In genomic region chr1:71609057-71609775, GRCm38 (mm10) we compare ENCODE assay signal across 16 mouse cellular contexts.
"Had no signal": no experiment of that assay in that cellular context is flagged by ENCODE, and none has a peak within 500 bp of the region (broad histone marks: within the 10 kb centered on the region; RNA-seq: fewer than 3 reads in every experiment).

No protein-coding gene starts in this region.

- H3K4me3 ChIP-seq: left cerebral cortex, adult 2 months; liver, embryonic 13.5 days; midbrain, embryonic 12.5 days; midbrain, embryonic 15.5 days; neural tube, embryonic 13.5 days; stomach, embryonic 15.5 days had no signal

- H3K9me3 ChIP-seq: liver, embryonic 13.5 days; midbrain, embryonic 12.5 days; midbrain, embryonic 15.5 days; neural tube, embryonic 13.5 days; stomach, embryonic 15.5 days had no signal

- H3K27me3 ChIP-seq: liver, embryonic 13.5 days; midbrain, embryonic 15.5 days; neural tube, embryonic 13.5 days; stomach, embryonic 15.5 days had no signal

- H3K4me1 ChIP-seq: liver, embryonic 13.5 days; midbrain, embryonic 12.5 days; stomach, embryonic 15.5 days had no signal

- H3K4me2 ChIP-seq: liver, embryonic 13.5 days; lung, embryonic 14.5 days; midbrain, embryonic 12.5 days; midbrain, embryonic 15.5 days; neural tube, embryonic 13.5 days; stomach, embryonic 15.5 days had no signal

- DNase-seq: kidney, adult 9 months; kidney, postnatal 36 days; layer of hippocampus, postnatal 36 days; liver, embryonic 13.5 days; lung, embryonic 14.5 days; retina, postnatal 1 day; right cerebral cortex, postnatal 25 days; spleen, adult 18-20 months; thymus, postnatal 25 days had no signal

- H3K36me3 ChIP-seq: midbrain, embryonic 15.5 days had no signal

- H3K27ac ChIP-seq: kidney, postnatal 0 days; left cerebral cortex, adult 2 months; liver, embryonic 13.5 days; macrophage; midbrain, embryonic 12.5 days; midbrain, embryonic 15.5 days; neural tube, embryonic 13.5 days; stomach, embryonic 15.5 days had no signal
